Mouse (Mus musculus): ENCODE data around the gene Prickle1. TPM values are rescaled to one million over a fixed set of nuclear protein-coding genes. Genes with fewer than 3 reads are reported as not detected.

The Prickle1 gene
- polyA plus RNA-seq (2014; fragmentation: Illumina TruSeq; extraction: RNeasy Lipid Tissue Mini Kit (QIAGEN cat#74804); ENCODE audit: low read depth, low replicate concordance), result 6.9 TPM

GRCm38 (mm10) chr15:93595746-93596145 is at the start of gene Prickle1:
TSS of gene Prickle1 (minus strand) at chr15:93595891.

Other genes with a start within 250 kb of the Prickle1 start
- 282 TPM for gene Zcrb1, start 197.6 kb downstream of the Prickle1 start, polyA plus RNA-seq (2014; fragmentation: Illumina TruSeq; extraction: RNeasy Lipid Tissue Mini Kit (QIAGEN cat#74804); ENCODE audit: low read depth, low replicate concordance)
- gene Pphln1, start 197.5 kb downstream of the Prickle1 start, polyA plus RNA-seq (2014; fragmentation: Illumina TruSeq; extraction: RNeasy Lipid Tissue Mini Kit (QIAGEN cat#74804); ENCODE audit: low read depth, low replicate concordance), result 31.8 TPM

All from sigmoid colon, adult 10 weeks (tissue).